Mouse (Mus musculus) E14TG2a.4 (cell line): ENCODE results near the gene Gm11492.

Experiments
- CTCF ChIP-seq: conservative IDR thresholded peaks from 2 replicates; pipeline ENCODE4 v1.5.1; 2014; ENCODE audit warnings: low read length
- POU5F1 ChIP-seq: IDR thresholded peaks from 2 replicates; pipeline ENCODE4 v1.6.1; 2014; ENCODE audit warnings: low read length, borderline replicate concordance

DNA sequence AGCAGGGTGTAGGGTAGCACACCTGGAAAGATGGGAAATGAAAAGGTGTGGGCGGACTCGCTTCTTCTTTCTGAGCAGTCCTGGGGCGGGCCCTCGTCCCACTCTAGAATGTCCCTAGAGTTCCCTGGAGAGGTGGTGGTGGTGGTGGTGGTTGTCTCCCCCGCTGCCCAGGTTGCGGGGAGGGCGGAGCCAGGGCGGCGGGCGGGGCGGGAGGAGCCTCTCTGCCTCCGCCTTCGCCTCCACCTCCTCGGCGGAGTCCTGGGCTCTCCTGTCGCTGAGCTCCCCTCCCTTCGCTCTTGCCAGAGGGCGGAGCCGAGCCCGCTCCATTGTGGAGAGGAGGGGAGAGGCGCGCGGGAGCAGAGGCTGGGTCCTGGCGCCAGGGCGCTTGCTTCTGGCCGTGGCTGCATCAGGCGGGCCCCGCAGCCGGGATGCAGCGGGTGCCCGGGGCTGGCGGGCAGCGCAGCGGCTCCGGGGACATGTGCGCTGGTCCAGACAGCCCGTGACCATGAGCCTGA, 28.9 kb downstream of the Gm11492 start:
- TF ChIP-seq CTCF, result no peak
- TF ChIP-seq POU5F1, result no peak
